Mouse (Mus musculus): Measurements from ENCODE around the gene Kctd10.
A peak's percentile ranks its signal among the peaks of the same experiment; 100 is the strongest.

Gene Kctd10

DNA sequence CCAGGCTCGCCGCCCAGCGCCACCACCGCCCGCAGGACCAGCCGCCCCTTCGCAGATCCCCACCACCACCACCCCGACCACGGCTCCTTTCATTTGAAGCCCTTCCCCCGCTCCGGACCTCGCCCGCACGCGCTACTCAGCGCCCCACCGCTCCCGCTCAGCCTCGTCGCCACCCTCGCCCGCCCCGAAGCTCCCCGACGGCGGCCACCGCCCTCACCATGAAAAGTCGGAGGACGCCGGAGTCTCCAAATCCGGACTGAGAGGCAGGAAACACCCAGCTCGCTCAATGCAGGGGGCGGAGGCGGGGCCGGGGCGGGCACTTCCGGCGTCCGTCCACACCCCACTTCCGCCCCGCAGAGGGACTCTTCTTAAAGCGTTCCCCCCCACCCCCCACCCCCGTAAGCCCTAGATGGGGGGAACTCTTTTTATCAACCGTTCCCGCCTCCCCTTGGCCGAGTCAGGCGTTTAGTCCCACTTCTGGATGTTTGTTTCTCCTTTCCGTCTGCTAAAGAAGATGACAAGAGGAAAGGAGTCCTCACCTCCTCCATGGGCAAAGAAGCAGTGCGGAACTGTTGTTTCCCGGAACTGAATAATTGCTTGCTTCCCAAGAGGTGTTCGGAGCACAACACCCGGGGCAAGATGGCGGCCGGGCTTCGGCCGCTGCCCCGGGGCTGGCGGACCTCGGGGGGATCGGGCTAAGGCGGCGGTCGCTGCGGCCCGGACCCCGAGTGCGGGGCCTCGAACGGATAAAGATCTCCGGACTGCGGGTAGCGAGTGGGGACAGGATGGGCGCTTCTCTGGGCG is at the start of gene Kctd10, which contains the start of gene Ube3b:
Gene Kctd10, minus strand, starts transcription at position 300 of the 804 bp plus-strand sequence.
Gene Ube3b, plus strand, starts transcription at position 399 of the 804 bp plus-strand sequence.
- peak; percentile 73 to 77 for DNase-seq (ENCODE audit: low spot score in 2 of 2)

DNA sequence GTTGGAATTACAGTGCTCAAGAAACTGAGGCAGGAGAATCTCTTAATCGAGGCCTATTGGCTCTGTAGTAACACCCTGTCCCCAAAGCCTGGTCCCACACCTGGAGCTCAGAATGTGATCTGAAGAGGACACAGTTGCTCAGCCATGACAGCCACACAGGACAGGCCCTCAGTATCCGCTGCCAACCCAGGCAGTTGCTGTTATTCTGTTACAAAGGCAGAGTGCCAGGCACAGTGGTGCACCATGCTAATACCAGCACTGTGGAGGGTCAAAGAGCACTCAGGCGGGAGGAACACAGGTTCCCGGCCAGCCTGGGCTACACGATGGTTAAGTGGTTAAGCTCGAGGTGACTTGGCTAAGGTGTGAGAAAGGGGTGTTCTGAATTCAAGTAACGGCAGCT is 49.5 kb upstream of the Kctd10 start:
- DNase-seq (ENCODE audit: low spot score in 2 of 2), result no peak

DNA sequence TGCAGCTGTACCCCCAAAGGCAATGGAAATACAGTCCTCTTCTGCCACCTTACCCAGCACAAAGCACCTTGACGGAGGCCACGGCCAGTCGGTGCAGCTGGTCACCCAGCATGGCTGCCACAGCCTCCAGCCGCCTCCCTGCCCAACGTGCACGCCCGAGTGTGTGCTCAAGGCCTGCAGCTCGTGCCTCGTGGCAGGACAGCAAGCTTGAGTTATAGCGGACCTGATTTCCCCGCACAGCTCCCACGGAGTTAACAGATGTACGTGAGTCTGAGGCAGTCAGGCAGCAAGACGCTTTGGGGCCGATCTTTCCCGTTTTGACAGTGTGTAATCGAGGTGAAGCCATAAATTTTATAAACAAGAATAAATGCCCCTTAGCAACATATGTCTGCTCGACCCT is 48.3 kb upstream of the Kctd10 start:
- no peak for DNase-seq (ENCODE audit: low spot score in 2 of 2)

DNA sequence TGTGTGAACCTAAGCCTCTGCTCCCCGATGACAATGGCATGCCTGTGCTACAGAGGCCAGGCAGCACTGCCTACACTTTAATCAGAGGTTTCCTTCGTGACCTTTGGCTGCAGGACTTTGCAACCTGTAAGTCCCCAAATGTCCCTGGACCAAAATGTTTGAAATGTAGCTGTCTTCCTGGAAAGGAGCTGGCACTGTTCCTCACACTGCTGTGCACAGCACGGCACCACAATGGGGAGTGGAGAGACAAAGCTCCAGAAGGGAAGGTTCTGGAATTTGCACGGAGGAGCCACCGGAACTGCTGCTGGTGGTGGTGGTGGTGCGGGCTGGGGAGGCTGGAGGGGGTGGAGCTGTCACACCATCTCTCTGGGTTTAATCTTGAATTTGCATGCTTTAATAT is 46.4 kb upstream of the Kctd10 start:
- no peak for DNase-seq (ENCODE audit: low spot score in 2 of 2)

DNA sequence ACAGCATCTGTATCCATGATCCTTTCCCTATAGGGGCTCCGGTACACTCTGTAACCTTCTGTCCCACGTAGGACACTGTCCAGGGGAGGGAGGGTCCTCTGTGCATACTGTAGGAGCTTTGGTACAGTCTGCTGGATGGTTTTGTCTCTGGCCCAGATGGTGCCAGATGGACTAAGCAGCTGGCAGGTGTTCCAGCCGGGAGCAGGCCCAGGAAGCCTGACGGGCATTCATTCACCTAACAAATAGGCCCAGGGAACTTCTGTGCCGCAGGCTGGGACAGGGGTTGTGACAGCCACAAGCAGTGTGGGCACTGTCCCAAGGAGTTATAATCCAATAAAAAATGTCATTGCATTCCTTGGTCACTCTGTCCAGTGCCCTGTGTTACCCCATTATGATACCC is 43.7 kb upstream of the Kctd10 start:
- no peak for DNase-seq (ENCODE audit: low spot score in 2 of 2)

DNA sequence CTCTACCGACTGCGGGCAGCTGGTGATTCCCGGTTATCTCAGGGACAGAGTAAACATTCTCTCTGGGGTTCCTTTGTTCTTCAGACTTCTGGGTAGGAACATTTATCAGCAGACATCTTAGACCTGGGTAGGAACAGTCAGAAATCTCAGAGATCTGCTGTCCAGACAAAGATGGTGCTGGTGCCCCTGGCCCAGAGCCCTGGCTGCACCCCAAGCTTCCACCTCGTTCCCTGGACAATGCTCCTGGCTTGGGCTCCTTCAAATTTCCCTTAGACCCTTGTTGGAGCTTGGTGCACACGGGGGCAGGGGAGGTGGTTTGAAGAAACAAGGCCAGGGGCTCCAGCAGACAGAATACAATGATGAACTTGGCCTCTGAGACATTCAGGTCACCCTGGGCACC is 42.3 kb upstream of the Kctd10 start:
- DNase-seq (ENCODE audit: low spot score in 2 of 2), result no peak

DNA sequence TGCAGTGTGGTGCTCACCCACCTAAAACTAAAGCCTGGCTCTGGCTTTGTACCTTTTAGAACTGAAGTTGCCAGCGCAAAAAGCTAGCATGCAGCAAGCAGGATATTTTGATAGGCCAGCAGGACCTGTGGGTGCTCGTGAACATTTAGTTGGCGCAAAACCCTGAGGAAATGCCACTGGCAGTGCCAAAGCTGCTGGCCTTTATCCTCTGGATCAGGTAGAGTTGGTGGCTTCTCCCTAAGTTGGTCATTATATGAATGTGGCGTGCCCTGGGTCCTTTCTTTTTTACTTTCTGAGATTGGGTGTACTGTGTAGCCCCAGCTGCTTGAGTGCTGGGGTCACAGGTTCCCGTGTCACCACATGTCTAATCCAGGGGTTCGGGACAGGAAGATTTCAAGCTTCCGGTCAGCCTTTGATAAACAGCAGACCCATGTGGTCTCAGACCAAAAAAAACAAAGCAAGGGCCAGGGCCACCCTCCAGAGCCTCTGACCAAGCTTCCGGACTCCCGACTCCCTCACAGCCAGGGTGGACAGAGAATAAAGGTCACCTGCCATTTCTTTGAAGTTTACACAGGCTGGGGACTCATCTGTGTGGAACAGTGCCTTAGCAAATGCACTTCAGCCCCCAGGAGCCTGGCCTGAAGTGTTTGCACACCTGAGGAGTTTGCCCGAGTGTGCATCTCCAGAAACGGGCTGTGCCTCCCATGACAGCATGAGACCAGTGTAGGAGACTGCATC is 41.4 kb upstream of the Kctd10 start:
- no peak for DNase-seq (ENCODE audit: low spot score in 2 of 2)

DNA sequence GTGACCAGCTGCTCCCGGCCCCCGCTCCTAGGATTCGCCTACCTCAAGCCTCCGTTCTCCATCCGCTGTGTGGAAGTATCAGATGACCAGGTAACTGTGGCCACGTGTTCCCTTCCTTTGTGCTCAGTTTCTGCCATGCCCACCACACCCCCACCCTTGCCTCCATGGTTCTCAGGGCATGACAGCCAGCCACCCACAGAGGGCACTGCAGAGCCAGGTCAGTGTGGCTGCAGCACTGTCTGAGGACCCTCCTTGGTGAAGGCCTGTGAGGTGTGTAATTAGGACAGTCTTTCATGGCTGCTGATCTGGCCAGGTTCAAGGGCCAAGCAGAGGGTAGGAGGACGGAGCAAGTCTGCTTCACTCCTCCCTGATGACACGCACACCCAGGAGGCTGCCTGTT is 38.2 kb upstream of the Kctd10 start:
- DNase-seq (ENCODE audit: low spot score in 2 of 2), result no peak

DNA sequence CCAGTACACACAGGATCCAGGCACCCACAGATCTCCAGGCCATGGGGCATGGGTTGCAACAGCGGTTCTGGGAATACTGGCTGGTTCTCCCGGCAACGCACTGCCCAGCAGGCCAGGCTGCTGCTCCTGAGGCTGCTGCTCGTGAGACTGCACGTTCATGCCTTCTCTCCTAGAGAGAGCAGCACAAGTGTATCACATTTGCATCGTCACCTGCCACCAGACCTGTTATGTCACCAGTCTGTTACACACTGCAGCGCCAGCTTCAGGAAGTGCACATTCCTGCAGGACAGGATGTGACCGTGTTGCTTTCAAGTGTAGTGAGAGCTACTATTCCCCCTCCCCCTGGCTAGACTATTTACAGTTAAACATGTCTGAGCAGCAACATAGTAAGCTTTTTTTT is 36.5 kb upstream of the Kctd10 start:
- no peak for DNase-seq (ENCODE audit: low spot score in 2 of 2)

DNA sequence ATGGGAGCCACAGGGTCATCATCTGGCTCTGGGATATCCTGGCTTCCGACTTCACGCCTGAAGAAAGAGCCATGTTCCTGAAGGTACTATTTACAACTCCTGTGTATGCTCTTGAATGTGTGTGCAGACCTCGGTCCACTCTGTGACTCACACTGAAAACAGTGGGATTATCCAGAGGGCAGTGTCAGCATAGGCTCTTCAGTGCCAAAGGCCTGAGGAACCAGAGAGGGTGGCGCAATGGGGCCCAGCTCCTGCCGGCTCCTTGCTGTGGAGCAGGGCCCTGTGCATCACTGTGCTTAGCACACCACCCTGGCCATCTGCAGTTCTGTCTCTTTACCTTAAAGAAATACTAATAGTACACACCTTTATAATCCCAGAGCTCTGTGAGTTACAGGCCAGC is 35.3 kb upstream of the Kctd10 start:
- no peak for DNase-seq (ENCODE audit: low spot score in 2 of 2)

DNA sequence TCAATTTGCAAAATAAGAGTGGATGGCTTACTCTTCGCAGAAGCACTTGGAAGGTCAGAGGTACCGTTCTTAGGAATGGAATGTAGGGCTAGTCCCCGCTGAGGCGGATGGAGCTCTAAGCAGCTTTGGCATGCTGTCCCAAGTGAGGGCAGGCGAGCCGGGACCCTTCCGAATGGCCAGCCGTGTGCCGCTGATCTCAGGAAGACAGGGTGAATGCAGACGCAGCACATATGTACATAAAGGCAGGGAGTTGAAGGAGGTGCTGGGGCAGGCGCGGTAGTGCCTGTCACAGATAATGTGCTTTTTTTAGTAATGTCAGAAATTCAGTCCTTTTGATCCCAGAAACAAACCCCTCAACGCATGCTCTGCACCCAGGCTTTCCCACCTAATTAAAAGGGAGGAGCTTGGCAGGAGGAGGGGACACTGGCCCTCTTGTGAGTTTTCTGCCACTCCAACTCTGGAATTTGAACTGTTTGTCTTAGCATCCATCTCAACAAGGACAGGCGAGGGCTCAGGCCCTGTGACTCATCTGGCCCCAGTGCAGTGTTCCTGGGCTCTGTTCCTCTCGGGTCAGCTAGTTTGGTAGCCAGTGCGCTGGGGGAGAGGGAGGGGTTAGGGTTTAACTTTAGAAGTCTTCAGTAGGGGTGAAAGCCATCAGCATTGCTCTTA is 32.9 kb upstream of the Kctd10 start:
- DNase-seq (ENCODE audit: low spot score in 2 of 2), result no peak

DNA sequence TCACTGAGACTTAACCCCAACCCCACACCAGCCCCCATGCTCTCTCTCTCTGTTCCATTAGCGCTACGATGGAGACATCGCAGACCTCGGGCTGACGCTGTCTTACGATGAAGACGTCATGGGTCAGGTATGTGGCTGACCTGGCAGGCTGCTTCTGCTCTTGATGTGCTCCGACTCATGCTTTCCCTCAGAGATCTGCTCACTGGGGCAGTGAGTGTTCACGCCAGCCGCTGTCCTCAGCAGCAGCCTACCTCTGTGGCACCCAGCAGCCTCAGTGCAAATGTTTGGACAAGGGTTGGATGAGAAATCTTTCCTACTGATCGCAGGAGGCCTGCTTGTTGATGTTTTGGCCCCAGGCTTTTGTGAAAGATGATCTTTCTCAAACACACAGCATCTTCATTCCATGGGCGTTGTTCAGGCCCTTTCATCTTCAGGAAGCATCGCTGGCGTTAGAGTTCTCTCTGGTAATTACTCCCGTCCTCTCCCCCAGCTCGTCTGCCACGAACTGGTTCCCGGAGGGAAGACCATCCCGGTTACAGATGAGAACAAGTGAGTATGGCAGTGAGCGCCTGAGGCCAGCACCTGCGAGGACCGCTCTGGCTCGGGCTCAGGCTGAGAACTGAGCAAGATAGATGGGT is 32.2 kb upstream of the Kctd10 start:
- DNase-seq (ENCODE audit: low spot score in 2 of 2), result no peak

DNA sequence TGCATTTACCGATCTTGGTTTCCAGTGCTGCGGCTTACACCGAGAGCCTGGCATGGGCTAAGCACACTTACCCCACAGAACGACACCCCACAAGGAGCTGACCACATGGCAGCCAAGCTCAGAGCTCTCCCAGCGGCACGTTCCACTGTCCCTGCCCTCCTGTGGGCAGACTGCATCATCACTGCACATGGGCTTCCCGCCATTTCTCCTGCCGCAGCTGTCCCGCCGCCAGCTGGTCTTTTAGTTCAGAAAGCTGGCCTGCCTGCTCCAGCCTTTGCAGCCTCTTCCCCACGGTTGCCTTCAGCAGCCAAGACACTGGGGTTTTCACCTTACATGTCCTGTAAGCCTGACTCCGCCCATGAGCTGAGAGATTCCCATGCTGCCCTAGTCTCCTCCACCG is 30.1 kb upstream of the Kctd10 start:
- DNase-seq (ENCODE audit: low spot score in 2 of 2), result no peak

DNA sequence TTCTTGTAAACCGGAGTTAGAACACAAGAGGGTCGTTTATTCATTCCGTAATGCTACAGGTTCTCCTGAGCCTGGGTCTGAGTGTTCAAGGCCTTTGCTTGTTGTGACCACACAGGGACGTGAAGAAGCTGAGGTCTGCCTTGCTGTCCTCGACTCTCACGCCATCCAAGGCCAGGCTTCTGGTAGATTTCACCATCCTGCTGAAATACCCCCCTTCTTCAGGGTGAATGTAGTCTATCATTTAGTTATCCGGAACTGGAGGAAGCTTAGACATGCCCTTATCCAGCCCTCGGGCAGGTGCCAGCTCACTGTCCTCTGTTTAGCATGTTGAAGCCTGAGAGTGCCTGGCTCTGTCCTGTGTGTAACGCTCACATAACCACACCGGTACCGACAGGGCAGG is 28.5 kb upstream of the Kctd10 start:
- DNase-seq (ENCODE audit: low spot score in 2 of 2), result no peak

DNA sequence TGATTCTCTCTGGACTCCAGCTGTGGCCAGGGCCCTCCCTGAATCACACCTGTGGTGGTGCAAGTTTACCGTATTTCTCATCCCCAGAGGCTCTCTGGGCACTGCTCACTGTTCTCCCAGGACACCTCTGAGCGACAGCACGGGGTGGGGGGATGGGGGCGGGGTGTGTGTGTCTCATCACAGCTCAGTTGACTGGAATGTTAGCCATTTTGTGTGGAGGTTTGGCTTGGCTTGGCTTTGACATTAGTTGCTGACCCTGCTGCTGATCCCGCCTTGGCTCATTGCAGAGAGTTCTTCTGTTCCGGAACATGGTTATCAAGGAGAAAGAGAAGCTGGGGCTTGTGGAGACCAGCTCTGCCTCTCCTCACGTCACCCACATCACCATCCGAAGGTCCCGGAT is 27.5 kb upstream of the Kctd10 start:
- DNase-seq (ENCODE audit: low spot score in 2 of 2), result no peak

DNA sequence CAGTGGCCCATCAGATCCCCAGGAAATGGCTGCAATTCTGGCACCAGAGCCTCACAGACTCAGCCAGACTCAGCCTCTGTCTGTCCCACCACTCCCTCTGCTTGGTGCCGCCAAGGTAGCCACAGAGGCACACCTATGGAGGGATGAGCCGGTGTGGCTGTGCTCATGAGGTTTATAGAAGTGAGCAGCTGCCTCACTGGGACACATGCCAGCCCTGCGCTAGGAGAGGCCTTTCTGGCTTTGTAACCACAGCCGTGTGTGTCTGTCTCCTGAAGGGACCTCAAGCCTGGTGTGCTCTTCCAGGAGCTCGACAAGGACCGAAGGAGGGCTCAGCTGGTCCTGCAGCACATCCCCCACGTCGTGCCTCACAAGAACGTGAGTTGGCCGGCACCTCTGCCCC is 27.0 kb upstream of the Kctd10 start:
- no peak for DNase-seq (ENCODE audit: low spot score in 2 of 2)

DNA sequence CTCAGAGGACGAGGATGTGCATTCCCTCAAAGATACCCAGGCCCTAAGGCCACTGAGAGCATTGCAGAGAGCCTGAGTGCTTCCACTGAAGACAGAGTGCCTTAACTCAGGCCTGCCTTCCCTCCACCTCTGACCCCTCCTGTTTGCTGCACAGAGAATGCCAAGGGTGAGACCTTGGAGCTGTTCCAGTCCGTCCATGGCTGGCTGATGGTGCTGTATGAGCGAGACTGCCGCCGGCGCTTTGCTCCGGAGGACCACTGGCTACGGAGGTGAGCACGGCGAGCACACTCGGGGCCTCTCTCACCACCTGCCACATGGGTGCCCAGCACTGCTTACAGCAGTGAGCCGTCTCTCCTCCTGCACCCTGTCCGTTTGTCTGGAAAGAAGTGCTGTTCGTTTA is 26.3 kb upstream of the Kctd10 start:
- no peak for DNase-seq (ENCODE audit: low spot score in 2 of 2)

DNA sequence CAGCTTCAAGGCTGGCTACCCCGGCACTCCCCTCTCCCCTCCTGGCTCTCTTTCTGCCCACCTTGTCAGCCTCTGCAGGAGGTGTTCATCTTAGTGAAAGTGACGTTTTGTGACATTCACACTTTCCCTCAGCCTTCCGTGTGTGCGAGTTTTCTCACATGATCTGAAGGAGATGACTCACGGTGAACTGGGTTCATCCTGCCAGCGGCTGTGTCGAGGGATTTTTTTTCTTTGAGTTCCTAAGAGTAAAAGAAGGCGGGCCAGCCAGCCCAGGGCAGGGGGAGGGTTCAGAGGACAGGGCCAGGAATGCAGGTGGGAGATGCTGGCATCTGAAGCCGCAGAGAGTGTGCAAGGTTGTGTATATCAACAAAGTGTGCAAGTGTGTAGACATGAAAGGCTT is 12.9 kb upstream of the Kctd10 start:
- DNase-seq (ENCODE audit: low spot score in 2 of 2), result no peak

DNA sequence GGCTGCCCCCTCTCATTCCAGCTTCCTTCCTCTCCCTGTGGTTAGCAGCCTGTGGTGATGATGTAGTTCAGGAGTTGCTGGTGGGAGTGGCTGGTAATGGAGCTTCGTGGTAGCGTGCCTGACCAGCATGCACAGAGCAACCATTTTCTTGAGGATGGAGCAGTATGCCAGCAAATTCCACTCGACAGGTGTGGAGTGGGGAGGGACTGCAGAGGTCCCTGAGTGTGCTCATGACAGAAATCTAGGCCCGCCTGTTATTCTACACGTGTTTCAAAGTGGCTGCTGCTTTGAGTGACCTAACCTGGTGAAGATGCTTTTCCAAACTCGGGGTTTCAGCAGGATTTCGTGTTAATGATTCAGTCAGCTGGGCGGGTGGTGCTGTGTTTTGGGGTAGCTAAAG is 4.1 kb upstream of the Kctd10 start:
- DNase-seq (ENCODE audit: low spot score in 2 of 2), result no peak

DNA sequence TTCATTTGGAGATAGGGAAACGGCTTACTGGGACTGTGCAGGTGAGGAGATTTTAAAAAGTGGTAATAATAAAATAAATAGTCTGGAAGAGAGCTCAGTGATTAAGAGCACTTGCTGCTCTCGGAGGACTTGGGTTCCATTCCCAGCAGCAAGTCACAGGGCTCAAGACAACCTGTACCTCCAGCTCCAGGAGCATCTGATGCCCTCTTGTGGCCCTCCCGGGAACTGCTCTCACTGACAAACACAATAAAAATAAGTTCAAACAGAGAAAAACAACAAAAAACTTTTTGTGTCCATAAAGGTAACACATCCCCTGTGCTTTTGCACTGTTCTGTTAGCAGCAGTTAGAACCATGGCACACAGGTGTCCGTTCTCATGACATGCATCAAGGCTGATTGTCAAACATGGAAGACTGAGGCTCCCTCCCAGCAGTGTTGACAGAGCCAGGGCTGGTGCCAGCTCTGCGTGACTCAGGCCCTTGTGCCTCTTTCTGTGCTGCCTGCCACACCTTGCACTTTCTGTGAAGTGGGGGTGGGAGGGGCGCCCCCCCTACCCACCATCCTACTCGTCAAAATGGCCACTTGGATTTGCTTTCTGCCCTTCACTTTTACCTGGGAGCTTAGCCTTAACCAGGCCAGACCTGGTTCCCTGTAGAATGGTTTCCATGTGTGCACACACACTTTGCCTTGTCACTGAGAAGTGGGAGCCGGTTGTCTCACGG is 3.0 kb upstream of the Kctd10 start:
- DNase-seq (ENCODE audit: low spot score in 2 of 2), result peak; percentile 35 to 56

DNA sequence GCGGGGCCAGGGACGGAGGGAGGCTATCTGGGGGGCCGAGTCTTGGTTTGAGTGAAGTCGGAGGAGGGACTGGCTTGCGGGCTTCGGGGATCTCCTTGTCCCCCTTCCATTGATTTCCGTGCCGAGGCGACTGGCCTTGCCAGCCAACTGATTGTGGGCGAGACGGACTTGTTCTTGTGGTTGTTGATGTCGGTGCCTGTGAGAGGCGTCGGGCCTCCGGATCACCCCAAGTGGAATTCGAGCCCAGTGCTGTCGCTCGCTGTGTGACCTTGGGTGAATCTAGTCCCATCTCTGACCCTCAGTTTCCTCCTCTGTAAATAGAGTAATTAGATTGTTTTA is 674 bp upstream of the Kctd10 start:
- DNase-seq (ENCODE audit: low spot score in 2 of 2), result no peak

DNA sequence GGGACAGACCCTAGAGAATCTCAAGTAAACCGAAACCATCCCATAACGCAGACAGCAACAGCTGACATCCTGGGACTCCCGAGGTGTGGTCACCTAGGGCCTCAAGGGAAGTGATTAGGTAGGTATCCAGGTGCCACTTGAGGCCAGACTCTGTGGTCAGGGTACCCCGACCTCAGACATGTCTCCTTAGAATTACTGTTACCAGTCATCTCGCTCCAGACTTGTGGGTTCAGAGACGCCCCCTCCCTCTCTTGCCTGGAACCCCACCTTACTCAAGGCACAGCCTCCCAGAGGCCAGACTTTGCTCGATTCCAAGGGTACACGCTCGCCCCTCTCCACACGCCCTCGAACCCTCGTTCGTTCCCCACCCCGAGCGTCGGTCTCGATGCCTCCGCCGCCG is 545 bp downstream of the Kctd10 start:
- DNase-seq (ENCODE audit: low spot score in 2 of 2), result no peak

All from spleen, postnatal 14 days (tissue).